Mouse (Mus musculus): ENCODE measurements at regions not wholly inside any gene's neighbourhood (a gene's known extent, or its start where the extent isn't known, plus 50 kb on each side); places are given as distances from the start of the nearest gene placed in this dataset.

- no peak for DNase-seq
Measured at GRCm38 (mm10) chr17:7623392-7623791, 203.7 kb downstream of the Fndc1 start.

DNA sequence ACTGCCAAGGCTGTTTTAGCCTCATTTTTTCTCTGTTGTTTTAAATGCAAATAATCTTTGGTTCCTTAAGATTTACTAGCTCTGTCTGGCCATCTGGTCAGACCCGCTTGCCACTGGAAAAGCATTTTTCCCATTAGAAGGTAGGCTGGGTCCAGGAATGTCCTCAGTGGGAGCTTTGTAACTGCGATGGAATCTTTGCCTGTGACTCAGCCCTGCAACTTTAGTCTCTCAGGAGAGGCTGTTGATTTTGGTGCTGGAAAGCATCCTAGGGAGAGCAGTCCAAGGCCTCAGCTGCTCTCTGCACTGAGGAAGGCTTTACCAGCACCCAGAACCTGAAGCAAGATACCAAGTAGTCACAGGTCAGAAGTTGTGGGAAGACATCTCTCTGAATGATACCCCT, 205.8 kb downstream of the Fndc1 start:
- DNase-seq: no peak

- DNase-seq: no peak
Measured at GRCm38 (mm10) chr17:7620166-7620565, 206.9 kb downstream of the Fndc1 start.

- no peak for DNase-seq
Measured at GRCm38 (mm10) chr17:7619641-7620040, 207.5 kb downstream of the Fndc1 start.

DNA sequence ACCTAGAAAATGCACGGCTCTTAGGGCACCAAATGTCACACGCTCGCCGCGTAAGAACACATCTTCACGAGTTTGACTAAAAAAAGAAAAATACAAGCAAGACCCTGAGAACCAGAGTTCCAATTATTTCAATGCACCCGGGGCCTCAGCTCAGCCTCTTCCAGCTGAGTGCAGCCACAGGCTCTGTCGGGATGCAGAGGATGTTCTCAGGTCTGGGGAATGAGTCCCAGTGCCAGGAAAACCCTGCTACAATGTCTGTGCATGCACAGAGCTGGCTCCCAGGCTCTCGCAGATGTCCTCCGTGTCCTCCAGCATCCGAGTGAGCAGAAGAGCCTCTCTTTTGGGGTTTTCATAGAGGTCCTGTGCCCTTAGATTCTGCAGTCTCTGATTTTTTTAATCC, 219.1 kb downstream of the Fndc1 start:
- no peak for DNase-seq

DNA sequence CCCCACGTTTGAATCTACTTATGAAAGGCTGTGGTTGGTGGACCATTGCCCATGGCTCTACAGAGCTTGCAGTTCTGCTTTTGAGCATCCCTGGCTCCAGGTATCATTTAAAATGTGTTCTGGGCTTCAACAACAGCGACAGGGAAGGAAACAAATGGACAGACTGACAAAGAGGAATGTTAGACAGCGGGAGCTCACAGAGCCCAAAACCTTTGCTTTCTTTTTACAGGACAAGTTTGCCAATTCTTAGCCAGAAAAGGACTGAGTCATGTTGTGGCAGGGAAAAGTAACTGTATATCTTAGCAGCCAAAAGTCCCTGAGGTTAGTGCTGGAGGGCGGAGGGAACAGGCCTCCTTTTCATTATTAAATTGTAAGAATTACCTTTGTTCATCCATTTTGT, 219.7 kb downstream of the Fndc1 start:
- no peak for DNase-seq

DNA sequence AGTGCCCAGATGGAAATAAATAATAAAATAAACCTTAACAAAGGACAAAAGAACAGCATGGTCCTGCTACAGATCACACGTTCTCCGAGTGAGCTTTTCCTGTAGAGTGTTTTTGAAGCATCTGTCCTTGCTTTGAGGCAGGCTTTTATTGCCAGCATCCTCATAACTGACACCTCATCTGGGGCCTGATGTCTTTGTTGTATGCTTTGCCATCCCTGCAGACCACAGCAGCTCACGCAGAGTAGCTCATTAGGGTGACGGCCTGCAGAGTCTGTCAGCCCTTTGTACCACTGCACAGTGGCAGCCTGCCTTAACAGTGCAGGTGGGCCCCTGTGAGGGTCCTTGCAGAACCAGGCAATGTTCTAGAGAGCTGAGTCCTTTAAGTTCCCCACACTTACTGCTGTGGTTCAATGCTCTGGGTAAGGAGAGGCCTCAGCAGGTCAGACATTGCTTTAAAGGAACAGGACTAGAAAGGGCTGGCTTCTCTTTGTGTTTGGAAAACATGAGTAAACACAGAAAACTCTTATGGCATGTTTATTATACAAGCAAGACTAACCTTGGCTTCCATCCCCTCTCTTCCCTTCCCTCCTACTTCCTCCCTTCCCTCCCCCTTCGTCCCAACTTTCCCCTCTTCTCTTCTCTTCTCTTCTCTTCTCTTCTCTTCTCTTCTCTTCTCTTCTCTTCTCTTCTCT, 219.7 kb upstream of the Unc93a2 start:
- DNase-seq: peak; percentile 7

- DNase-seq: no peak
Measured at GRCm38 (mm10) chr17:7604096-7604495, 218.8 kb upstream of the Unc93a2 start.

DNA sequence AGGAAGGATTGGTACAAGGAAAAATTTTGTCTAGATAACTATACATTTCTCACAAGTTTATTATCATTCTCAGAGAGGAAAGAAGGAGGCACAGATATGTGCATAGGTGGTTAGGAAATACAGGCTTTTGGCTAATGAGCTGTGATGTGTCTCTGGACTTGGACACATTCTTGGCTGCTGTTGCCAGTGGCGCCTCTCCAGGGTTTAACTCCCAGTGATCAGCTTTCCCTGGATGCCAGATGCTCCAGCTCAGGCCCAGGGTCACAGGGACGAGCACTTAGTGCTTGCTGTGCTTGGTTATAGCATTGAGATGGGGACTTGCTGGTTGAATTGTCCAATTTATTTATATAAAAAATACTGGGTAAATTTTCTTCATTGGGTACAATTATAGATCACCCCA, 215.3 kb upstream of the Unc93a2 start:
- DNase-seq: no peak

- DNase-seq: no peak
Measured at GRCm38 (mm10) chr17:7597481-7597880, 212.2 kb upstream of the Unc93a2 start.

- DNase-seq: no peak
Measured at GRCm38 (mm10) chr17:7594801-7595200, 209.5 kb upstream of the Unc93a2 start.

DNA sequence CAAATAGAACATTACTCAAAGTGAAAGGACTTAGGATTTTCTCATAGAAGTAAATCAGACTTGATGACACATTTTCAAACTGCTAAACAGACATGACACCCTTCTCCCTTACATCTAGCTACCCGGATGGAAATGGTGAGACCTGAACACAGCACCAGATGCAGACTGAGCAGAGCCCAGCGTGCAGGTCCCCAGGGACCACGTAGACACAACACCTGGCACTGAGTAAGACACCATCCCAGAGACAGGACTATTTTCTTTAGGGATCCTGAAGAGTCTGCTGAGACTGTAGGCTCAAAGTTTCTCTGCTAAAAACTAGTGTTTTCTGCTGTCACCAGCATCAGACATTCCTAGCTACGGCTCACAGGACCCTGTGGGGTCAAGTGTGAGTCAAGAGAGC, 207.2 kb upstream of the Unc93a2 start:
- DNase-seq: no peak

- no peak for DNase-seq
Measured at GRCm38 (mm10) chr17:7582866-7583398, 197.7 kb upstream of the Unc93a2 start.

DNA sequence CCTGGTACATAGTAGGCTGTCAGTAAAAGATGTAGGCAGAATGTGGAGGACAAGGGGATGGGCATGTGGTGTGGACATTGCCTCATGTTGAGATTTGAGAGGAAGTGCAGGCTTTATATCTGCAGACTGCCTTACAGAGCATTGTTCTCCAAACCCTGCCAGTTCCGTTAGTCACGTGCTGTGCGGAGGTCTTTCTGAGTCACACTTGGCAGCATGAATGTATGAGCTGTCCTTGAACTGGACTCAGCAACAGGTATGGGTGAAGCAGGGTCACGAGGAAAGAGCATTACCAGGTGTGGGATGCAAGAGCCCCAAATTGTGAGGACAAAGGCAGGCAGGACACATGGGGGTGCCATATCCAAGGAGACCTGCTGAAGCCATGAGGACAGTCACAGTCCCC, 193.8 kb upstream of the Unc93a2 start:
- no peak for DNase-seq

GRCm38 (mm10) chr17:7578003-7578402, 192.7 kb upstream of the Unc93a2 start:
- DNase-seq: no peak

GRCm38 (mm10) chr17:7577227-7577626, 192.0 kb upstream of the Unc93a2 start:
- DNase-seq: no peak

GRCm38 (mm10) chr17:7571481-7571880, 186.2 kb upstream of the Unc93a2 start:
- DNase-seq: no peak

DNA sequence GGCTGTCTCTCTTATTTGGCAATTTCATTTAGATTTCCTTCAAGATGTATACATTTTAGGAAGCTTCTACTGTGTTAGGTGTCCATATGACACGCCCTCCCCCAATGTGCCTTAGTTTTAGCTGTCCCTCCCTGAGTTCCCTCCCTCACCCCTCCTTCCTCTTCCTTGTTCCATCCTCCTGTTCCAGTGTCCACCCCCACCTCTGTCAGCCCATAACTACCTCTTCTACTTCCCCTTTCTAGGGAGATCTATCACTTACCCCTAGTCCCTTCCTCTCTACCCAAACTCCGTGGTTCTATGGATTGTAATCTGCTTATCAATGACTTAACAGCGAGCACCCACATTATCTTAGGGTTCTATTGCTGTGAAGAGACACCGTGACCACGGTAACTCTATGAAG, 183.2 kb upstream of the Unc93a2 start:
- DNase-seq: no peak

- no peak for DNase-seq
Measured at GRCm38 (mm10) chr17:7565771-7566170, 180.5 kb upstream of the Unc93a2 start.

GRCm38 (mm10) chr17:7562940-7563339, 177.7 kb upstream of the Unc93a2 start:
- no peak for DNase-seq

- DNase-seq: no peak
Measured at GRCm38 (mm10) chr17:7548456-7548855, 163.2 kb upstream of the Unc93a2 start.

GRCm38 (mm10) chr17:7538402-7539087, 153.3 kb upstream of the Unc93a2 start:
- no peak for DNase-seq

DNA sequence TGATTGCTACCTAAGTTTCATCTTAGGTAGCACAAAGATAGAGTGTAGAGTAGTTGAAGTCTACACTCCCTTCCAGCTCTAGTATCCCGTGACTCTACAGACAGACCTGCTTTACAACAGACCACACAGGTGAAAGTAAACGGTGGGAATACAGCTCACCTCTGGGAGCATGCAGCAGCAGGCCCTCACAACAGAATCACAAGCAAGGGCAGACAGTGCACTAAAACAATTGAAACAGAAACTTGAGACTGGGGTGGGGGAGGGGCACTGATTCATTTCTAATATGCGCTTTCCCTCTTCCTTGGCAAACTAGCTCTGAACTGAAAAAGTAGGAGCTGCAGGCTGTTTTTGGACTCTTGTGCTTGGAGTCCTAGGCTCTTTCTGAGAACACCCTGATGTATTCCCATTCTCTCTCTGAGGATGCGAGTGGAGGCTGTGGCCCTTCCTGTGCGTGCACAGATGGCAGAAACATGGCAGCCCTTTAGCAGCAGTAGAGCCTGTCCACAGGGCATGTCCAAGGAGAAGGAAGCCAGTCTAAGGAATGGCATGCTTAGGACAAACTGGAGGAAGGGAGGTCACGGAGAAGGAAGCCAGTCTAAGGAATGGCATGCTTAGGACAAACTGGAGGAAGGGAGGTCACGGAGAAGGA, 152.5 kb upstream of the Unc93a2 start:
- peak; percentile 43 for DNase-seq

DNA sequence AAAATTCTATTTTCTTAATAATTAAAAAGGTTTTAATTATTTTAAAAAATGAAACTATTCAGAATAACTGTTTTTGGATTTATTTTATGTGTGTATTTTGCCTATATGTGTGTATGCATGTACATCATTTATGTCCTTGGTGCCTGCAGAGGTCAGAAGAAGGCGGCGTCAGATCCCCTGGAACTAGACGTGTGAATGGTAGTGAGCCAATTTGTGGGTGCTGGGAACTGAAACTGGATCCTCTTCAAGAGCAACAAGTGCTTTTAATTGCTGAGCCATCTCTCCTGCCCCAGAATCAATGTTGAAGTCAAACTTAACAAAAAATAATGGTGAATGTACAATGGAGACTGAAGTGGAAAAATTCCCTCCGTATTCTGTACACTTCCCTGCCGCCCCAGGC, 151.9 kb upstream of the Unc93a2 start:
- no peak for DNase-seq

Data from embryo, embryonic 11 days (tissue).